Mouse (Mus musculus): ENCODE results near the gene Amigo2. TPM values are rescaled to one million over a fixed set of nuclear protein-coding genes. Genes with fewer than 3 reads are reported as not detected.

Gene Amigo2
- polyA plus RNA-seq (2015; fragmentation: Nextera tagmentation; extraction: Ambion mirVana), result 7.3 and 10.3 TPM in 2 replicates

GRCm38 (mm10) chr15:97246911-97247790 is at the start of gene Amigo2, which contains the start of gene Pced1b:
Gene Amigo2, minus strand, starts transcription at chr15:97247287.
Gene Pced1b, plus strand, starts transcription at chr15:97247107.

Other genes starting within 250 kb of the Amigo2 start
- gene Slc38a4, start 191.3 kb downstream of the Amigo2 start, polyA plus RNA-seq (2015; fragmentation: Nextera tagmentation; extraction: Ambion mirVana), result 33.2 and 36.6 TPM in 2 replicates
- 4.3 and 11.2 TPM in 2 replicates for gene Pced1b, start 180 bp downstream of the Amigo2 start, polyA plus RNA-seq (2015; fragmentation: Nextera tagmentation; extraction: Ambion mirVana)

Data from adrenal gland, postnatal 0 days (tissue).